Mouse (Mus musculus): Measurements from ENCODE around the gene Fndc9. TPM values are rescaled to one million over a fixed set of nuclear protein-coding genes. Genes with fewer than 3 reads are reported as not detected.

Gene Fndc9
- polyA plus RNA-seq, 1 experiment from 2014 or later = 0.08 TPM

DNA sequence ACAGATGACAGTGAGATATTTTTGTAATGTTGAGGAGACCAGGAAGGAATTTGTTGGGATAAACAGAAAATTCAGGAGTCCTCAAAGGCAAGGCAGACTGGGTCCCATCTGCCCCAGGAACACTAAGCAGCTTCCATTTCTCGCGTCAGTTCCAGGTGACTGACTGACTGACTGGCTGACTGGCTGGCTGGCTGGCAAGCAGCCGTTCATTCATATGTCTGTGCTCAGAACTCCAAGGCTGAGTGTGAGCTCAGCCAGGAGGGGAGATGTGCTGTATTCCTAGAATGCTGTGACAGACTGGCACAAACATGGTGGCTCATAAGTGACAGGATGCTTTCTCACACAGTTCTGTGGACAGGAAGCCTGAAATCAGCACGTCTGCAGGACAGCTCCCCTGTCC, 1.4 kb upstream of the Fndc9 start:
- no peak overlapping the region for H3K4me3 ChIP-seq (ENCODE audit: control insufficient read depth in 1 of 2, insufficient read depth in 1 of 2, low read depth in 1 of 2, low read length in 2 of 2)
- no peaks in the 10 kb centered on the region for H3K9me3 ChIP-seq (ENCODE audit: control insufficient read depth, low read length)
- ATAC-seq (ENCODE audit: insufficient number of reproducible peaks, insufficient read depth, low FRiP score, low read depth) = no peak
- H3K36me3 ChIP-seq (ENCODE audit: control insufficient read depth, insufficient read depth, low read length) = no peaks in the 10 kb centered on the region
- H3K27ac ChIP-seq (replicated peaks in 1 of 2; ENCODE audit: control insufficient read depth in 1 of 2, insufficient read depth in 1 of 2, low read depth in 2 of 2, low read length in 2 of 2) = no peak overlapping the region
- H3K9ac ChIP-seq (ENCODE audit: low read length) = no peak overlapping the region
- no peaks in the 10 kb centered on the region for H3K27me3 ChIP-seq (ENCODE audit: control insufficient read depth, insufficient read depth, low read length)
- peaks cover 6 to 7% of the 10 kb centered on the region in 2 experiments; a peak in 3 of 4 replicates for H3K4me1 ChIP-seq (ENCODE audit: control insufficient read depth in 2 of 2, insufficient read depth in 2 of 2, low read length in 2 of 2)
- H3K4me2 ChIP-seq (ENCODE audit: low read length) = no peak overlapping the region
- 68% methylated on average over 4 of the region's 4 CpGs for WGBS

DNA sequence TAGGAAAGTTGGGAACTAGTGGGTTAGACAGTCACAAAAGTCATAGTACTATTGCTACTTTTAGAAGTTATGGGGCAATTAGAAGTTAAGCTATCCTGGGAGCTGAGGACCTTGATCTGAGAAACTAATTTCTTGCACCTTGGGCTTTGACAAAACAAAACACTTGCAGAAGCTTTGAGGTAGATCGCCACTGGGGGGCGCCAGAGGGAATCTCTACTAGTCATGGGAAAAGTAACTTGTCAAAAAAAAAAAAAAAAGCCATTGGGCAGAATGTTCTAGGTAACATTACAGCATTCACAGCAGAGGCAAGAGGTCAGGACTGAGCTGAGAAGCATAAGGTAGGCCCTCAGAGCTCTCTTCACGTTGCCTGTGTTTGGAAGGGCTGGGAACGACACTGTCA, 1.6 kb downstream of the Fndc9 start:
- Histone ChIP-seq H3K36me3 (ENCODE audit: control insufficient read depth, insufficient read depth, low read length) (0 out of 2 replicates have a peak, but pooled peaks cover 5% of the 10 kb centered on the region), H3K4me2 (ENCODE audit: low read length) (no peak overlapping the region), H3K27me3 (ENCODE audit: control insufficient read depth, insufficient read depth, low read length) (no peaks in the 10 kb centered on the region), H3K9me3 (ENCODE audit: control insufficient read depth, low read length) (no peaks in the 10 kb centered on the region), H3K4me3 (ENCODE audit: control insufficient read depth in 1 of 2, insufficient read depth in 1 of 2, low read depth in 1 of 2, low read length in 2 of 2) (no peak overlapping the region), H3K27ac (replicated peaks in 1 of 2; ENCODE audit: control insufficient read depth in 1 of 2, insufficient read depth in 1 of 2, low read depth in 2 of 2, low read length in 2 of 2) (no peak overlapping the region), H3K9ac (ENCODE audit: low read length) (no peak overlapping the region), H3K4me1 (ENCODE audit: control insufficient read depth in 2 of 2, insufficient read depth in 2 of 2, low read length in 2 of 2) (peaks cover 6 to 7% of the 10 kb centered on the region in 2 experiments; a peak in 3 of 4 replicates)
- no peak for ATAC-seq (ENCODE audit: insufficient number of reproducible peaks, insufficient read depth, low FRiP score, low read depth)
- 42% methylated on average over 4 of the region's 4 CpGs for WGBS

DNA sequence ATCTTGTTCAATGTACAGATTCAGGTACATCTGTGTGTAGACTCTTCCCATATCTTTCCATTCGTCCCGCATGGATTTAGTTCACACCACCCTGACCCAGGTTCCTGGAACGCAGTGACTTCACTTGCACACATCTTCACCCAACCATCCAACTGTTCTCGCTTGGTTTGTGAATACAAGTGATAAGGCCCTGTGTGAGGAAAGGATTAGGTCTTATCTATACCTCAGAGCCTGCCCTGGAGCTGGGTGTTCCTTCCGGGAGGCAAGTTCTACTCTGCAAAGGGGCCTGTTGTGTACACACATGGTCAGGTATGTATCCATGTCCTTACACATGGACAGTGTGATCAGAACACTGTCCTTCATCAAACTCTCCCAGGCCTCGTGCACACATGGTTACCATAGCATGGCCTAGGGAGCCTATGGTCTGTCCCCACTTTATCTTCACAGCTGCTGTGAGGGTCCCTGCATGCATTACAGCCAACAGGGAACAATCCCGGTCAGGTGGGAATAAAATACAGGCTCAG, 5.9 kb downstream of the Fndc9 start:
- Histone ChIP-seq H3K9me3 (ENCODE audit: control insufficient read depth, low read length) (no peaks in the 10 kb centered on the region), H3K4me3 (ENCODE audit: control insufficient read depth in 1 of 2, insufficient read depth in 1 of 2, low read depth in 1 of 2, low read length in 2 of 2) (no peak overlapping the region), H3K4me1 (ENCODE audit: control insufficient read depth in 2 of 2, insufficient read depth in 2 of 2, low read length in 2 of 2) (no peaks in the 10 kb centered on the region), H3K36me3 (ENCODE audit: control insufficient read depth, insufficient read depth, low read length) (0 out of 2 replicates have a peak, but pooled peaks cover 5% of the 10 kb centered on the region), H3K9ac (ENCODE audit: low read length) (no peak overlapping the region), H3K4me2 (ENCODE audit: low read length) (no peak overlapping the region), H3K27ac (replicated peaks in 1 of 2; ENCODE audit: control insufficient read depth in 1 of 2, insufficient read depth in 1 of 2, low read depth in 2 of 2, low read length in 2 of 2) (no peak overlapping the region), H3K27me3 (ENCODE audit: control insufficient read depth, insufficient read depth, low read length) (no peaks in the 10 kb centered on the region)
- 64% methylated on average over 7 of the region's 7 CpGs for WGBS
- no peak for ATAC-seq (ENCODE audit: insufficient number of reproducible peaks, insufficient read depth, low FRiP score, low read depth)

DNA sequence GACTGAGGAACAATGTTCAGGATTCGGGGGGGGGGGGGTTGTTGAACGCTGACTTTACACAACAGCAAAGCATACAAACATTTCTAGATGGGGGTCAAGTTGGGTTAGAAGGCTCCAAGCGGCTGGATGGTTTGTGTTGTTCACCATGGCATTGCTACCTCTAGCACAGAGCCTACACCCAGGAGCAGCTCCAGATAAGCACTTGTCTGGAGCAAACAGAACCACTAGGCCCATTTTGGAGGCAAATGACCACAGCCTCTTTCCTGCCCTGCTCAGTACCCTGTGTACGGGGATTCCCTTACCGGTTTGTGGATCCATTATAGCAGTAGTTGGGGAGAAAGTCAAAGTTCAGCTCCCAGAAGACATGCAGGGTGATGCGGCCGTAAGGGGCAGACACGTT, 6.7 kb downstream of the Fndc9 start:
- Histone ChIP-seq H3K36me3 (ENCODE audit: control insufficient read depth, insufficient read depth, low read length) (0 out of 2 replicates have a peak, but pooled peaks cover 5% of the 10 kb centered on the region), H3K9ac (ENCODE audit: low read length) (no peak overlapping the region), H3K9me3 (ENCODE audit: control insufficient read depth, low read length) (no peaks in the 10 kb centered on the region), H3K27ac (replicated peaks in 1 of 2; ENCODE audit: control insufficient read depth in 1 of 2, insufficient read depth in 1 of 2, low read depth in 2 of 2, low read length in 2 of 2) (no peak overlapping the region), H3K27me3 (ENCODE audit: control insufficient read depth, insufficient read depth, low read length) (no peaks in the 10 kb centered on the region), H3K4me2 (ENCODE audit: low read length) (no peak overlapping the region), H3K4me1 (ENCODE audit: control insufficient read depth in 2 of 2, insufficient read depth in 2 of 2, low read length in 2 of 2) (no peaks in the 10 kb centered on the region), H3K4me3 (ENCODE audit: control insufficient read depth in 1 of 2, insufficient read depth in 1 of 2, low read depth in 1 of 2, low read length in 2 of 2) (no peak overlapping the region)
- 88% methylated on average over 8 of the region's 8 CpGs for WGBS
- ATAC-seq (ENCODE audit: insufficient number of reproducible peaks, insufficient read depth, low FRiP score, low read depth) = no peak

DNA sequence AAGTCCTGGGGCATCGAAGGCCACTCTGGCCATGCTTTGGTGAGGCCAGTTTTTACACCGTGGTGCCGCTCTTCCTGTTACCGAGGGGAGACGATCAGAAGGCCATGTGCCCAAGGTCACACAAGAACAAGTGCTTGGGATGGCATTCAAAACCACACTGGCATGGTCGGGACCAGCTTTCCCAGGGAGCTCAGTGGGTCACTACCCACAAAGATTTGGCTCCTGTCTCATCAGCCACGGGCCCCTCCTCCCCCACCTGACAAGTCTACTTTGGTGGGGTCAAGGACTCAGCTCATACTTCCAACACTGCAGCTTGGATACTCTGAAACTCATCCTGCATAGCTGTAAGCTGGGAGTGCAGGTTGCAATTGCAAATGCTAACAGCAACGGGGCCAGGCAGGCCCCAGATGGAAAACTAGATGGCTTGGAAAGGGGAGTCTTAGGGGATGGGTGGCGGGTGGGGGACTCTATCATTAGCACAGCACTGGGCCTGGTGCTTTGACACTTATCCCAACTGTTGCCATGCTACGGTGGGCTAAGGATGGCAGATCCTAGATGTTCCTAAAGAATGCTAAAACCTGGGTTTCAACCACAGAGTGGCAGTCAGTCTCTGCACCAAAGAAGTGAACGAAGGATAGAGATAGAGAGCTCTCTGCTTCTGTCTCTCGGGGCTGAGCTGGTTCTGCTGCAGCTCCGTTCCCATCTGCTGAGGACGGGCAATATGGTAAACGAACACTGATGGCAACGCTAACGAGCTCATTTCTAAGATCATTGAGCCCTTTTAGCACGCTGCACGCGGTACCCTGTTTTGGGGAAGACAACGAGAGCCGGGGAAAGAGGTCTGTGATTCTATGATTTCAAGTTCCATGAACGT, 9.6 kb downstream of the Fndc9 start:
- Histone ChIP-seq H3K27me3 (ENCODE audit: control insufficient read depth, insufficient read depth, low read length) (no peaks in the 10 kb centered on the region), H3K9me3 (ENCODE audit: control insufficient read depth, low read length) (no peaks in the 10 kb centered on the region), H3K4me2 (ENCODE audit: low read length) (no peak overlapping the region), H3K36me3 (ENCODE audit: control insufficient read depth, insufficient read depth, low read length) (0 out of 2 replicates have a peak, but pooled peaks cover 5% of the 10 kb centered on the region), H3K27ac (replicated peaks in 1 of 2; ENCODE audit: control insufficient read depth in 1 of 2, insufficient read depth in 1 of 2, low read depth in 2 of 2, low read length in 2 of 2) (no peak overlapping the region), H3K9ac (ENCODE audit: low read length) (no peak overlapping the region), H3K4me3 (ENCODE audit: control insufficient read depth in 1 of 2, insufficient read depth in 1 of 2, low read depth in 1 of 2, low read length in 2 of 2) (no peak overlapping the region), H3K4me1 (ENCODE audit: control insufficient read depth in 2 of 2, insufficient read depth in 2 of 2, low read length in 2 of 2) (no peaks in the 10 kb centered on the region)
- no peak for ATAC-seq (ENCODE audit: insufficient number of reproducible peaks, insufficient read depth, low FRiP score, low read depth)
- WGBS = 89% methylated on average over 23 of the region's 23 CpGs

DNA sequence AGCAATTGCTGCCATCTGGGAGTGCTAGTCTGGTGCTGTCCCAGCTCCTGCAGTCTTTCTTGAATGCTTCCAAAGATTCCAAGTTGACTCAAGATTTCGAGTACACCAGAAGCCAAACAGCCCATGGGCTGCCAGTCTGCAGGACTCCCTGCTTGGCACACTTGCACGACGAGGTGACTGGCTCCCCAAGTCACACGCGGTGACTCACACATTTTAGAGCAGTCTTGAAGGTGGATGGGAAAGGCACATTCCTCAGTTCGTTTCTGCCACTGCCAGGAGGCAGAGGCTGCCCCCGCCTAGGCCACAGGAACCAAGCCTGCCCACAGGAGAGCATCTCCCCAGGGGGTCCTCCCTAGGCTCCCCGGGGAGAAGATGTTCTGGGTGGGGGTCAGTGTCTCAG, 10.6 kb downstream of the Fndc9 start:
- H3K27ac ChIP-seq (replicated peaks in 1 of 2; ENCODE audit: control insufficient read depth in 1 of 2, insufficient read depth in 1 of 2, low read depth in 2 of 2, low read length in 2 of 2) = no peak overlapping the region
- ATAC-seq (ENCODE audit: insufficient number of reproducible peaks, insufficient read depth, low FRiP score, low read depth) = no peak
- 52% methylated on average over 8 of the region's 8 CpGs for WGBS

DNA sequence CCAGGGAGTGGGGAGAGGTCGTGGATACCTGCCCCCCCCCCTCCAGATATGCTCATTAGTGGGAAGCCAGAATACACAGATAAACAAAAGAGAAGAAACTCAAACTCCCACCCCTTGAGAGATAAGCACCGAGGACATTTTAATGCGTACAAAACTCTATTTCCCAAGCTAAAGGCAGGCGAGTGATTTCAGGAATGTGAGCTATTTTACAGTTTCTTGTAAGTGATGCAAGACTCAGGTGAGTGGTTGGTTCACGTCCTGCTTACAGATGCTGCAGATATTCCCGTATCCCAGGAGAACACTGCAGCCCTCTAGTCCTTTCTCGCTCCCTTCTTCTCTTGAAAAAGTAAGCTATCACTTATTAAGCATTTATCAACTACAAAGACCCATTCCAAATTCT, 11.1 kb downstream of the Fndc9 start:
- ATAC-seq (ENCODE audit: insufficient number of reproducible peaks, insufficient read depth, low FRiP score, low read depth) = no peak
- Histone ChIP-seq H3K4me3 (ENCODE audit: control insufficient read depth in 1 of 2, insufficient read depth in 1 of 2, low read depth in 1 of 2, low read length in 2 of 2) (no peak overlapping the region), H3K9ac (ENCODE audit: low read length) (no peak overlapping the region), H3K27ac (replicated peaks in 1 of 2; ENCODE audit: control insufficient read depth in 1 of 2, insufficient read depth in 1 of 2, low read depth in 2 of 2, low read length in 2 of 2) (no peak overlapping the region), H3K4me2 (ENCODE audit: low read length) (no peak overlapping the region), H3K27me3 (ENCODE audit: control insufficient read depth, insufficient read depth, low read length) (no peaks in the 10 kb centered on the region), H3K36me3 (ENCODE audit: control insufficient read depth, insufficient read depth, low read length) (0 out of 2 replicates have a peak, but pooled peaks cover 2% of the 10 kb centered on the region), H3K4me1 (ENCODE audit: control insufficient read depth in 2 of 2, insufficient read depth in 2 of 2, low read length in 2 of 2) (no peaks in the 10 kb centered on the region), H3K9me3 (ENCODE audit: control insufficient read depth, low read length) (no peaks in the 10 kb centered on the region)
- WGBS = 55% methylated on average over 7 of the region's 7 CpGs

More for the DNA sequence above, 10.6 kb downstream of the Fndc9 start:
- Histone ChIP-seq H3K27me3 (ENCODE audit: control insufficient read depth, insufficient read depth, low read length) (no peaks in the 10 kb centered on the region), H3K36me3 (ENCODE audit: control insufficient read depth, insufficient read depth, low read length) (0 out of 2 replicates have a peak, but pooled peaks cover 5% of the 10 kb centered on the region), H3K9me3 (ENCODE audit: control insufficient read depth, low read length) (no peaks in the 10 kb centered on the region), H3K4me2 (ENCODE audit: low read length) (no peak overlapping the region), H3K4me1 (ENCODE audit: control insufficient read depth in 2 of 2, insufficient read depth in 2 of 2, low read length in 2 of 2) (no peaks in the 10 kb centered on the region), H3K9ac (ENCODE audit: low read length) (no peak overlapping the region), H3K4me3 (ENCODE audit: control insufficient read depth in 1 of 2, insufficient read depth in 1 of 2, low read depth in 1 of 2, low read length in 2 of 2) (no peak overlapping the region)

Measured in heart, embryonic 14.5 days (tissue).